ENCODE assay signal across 7 mouse cellular contexts in the genomic region with DNA sequence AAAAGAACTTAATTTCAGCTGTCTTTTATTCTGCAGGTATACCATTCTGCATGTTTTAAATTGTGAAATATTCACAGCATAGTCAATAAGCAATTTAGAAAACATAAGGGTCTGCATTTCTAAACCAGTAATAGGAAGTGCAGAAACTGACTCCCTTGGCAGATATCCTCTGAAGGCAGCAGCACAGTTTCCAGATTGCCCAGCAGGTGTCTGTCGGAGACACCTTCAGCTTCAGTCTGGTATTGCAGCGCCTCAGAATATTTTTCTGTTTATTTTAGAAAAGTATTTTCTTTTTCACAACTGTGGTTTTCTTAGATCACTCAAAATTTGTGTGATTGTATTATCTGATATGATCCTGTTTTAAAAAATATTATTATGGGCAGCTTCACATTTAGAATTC.
A peak's percentile ranks its signal among the peaks of the same experiment; 100 is the strongest.
DNase-seq lines count a peak whose midpoint lies in the region; ATAC-seq lines count a peak whose summit lies in the region.
"Not testable (repeated sequence)": the region's sequence is repeated elsewhere in the genome, so short reads cannot be mapped to it uniquely, and the experiment has no call there.

No protein-coding gene starts in this region.

- DNase-seq in CD4-positive, CD25-positive, alpha-beta regulatory T cell, adult 2 months (ENCODE audit: low read depth, low spot score): peak; percentile 23
- DNase-seq in T-cell, adult 2 months (ENCODE audit: low spot score): peak; percentile 43
- DNase-seq in induced T-regulatory cell, adult 2 months (ENCODE audit: low read depth): peak; percentile 19
- DNase-seq in left cerebral cortex, postnatal 14 days (ENCODE audit: low spot score in 2 of 2): peak; percentile 6 to 9
- peak; percentile 21 to 27 for DNase-seq in right cerebral cortex, postnatal 10 days (ENCODE audit: low spot score in 2 of 2)
- DNase-seq in thymus, postnatal 25 days: peak; percentile 32

- intact Hi-C loops in left cerebral cortex, postnatal 14 days (cut with DNase I): not testable (repeated sequence)

- ATAC-seq in common myeloid progenitor, adult 5-6 weeks (replicated peaks; ENCODE audit: low read depth, poor library complexity, severe bottlenecking): peak; percentile 82

Comparison
In these comparisons a context has a peak if more than half of its experiments do, and no peak if none do; other contexts are left out.
1. Peak in every context shown above with its lines: DNase-seq and ATAC-seq.